Mouse (Mus musculus) MEL (cell line): ENCODE results near the gene Ncs1. TPM values are rescaled to one million over a fixed set of nuclear protein-coding genes. Genes with fewer than 3 reads are reported as not detected.

Experiments used
- DNase-seq: peaks from one replicate; pipeline ENCODE4 v3.0.0; 2011; ENCODE audit warnings: low read depth, low spot score
- H3K27ac ChIP-seq: 2 replicates; pipeline ENCODE4 v1.5.1; 2012; ENCODE audit warnings: low read depth, mild to moderate bottlenecking, control low read depth, low read length, moderate library complexity; ENCODE audit not compliant: control insufficient read depth
- H3K27me3 ChIP-seq, 2 experiments: fragments of 150-350 bp in 1 of 2; sonication (generic) in 1 of 2; 2 replicates each; pipeline ENCODE4 v1.6.1; 2012; ENCODE audit warnings: low read length in 2 of 2, mild to moderate bottlenecking in 2 of 2, improper control_type of control experiment in 1 of 2, moderate library complexity in 1 of 2; ENCODE audit not compliant: insufficient read depth in 2 of 2, control insufficient read depth in 1 of 2
- H3K36me3 ChIP-seq, 2 experiments: 2 replicates each; pipeline ENCODE4 v1.6.1; 2012 to 2014; ENCODE audit warnings: low read length in 2 of 2, improper control_type of control experiment in 1 of 2, inconsistent platforms in 1 of 2, mild to moderate bottlenecking in 1 of 2; ENCODE audit not compliant: insufficient read depth in 2 of 2, control insufficient read depth in 1 of 2
- H3K4me1 ChIP-seq, 2 experiments: fragments of 150-350 bp in 1 of 2; sonication (generic) in 1 of 2; 2 replicates each; pipeline ENCODE4 v1.6.1; 2012; ENCODE audit warnings: low read length in 2 of 2, improper control_type of control experiment in 1 of 2, mild to moderate bottlenecking in 1 of 2; ENCODE audit not compliant: insufficient read depth in 2 of 2, control insufficient read depth in 1 of 2
- H3K4me3 ChIP-seq, 2 experiments: fragments of 150-350 bp in 1 of 2; sonication (generic) in 1 of 2; 2 replicates each; pipeline ENCODE4 v1.5.1; 2012; ENCODE audit warnings: low read depth in 2 of 2, low read length in 2 of 2, mild to moderate bottlenecking in 2 of 2, moderate library complexity in 2 of 2, control low read depth in 1 of 2, improper control_type of control experiment in 1 of 2; ENCODE audit not compliant: control insufficient read depth in 1 of 2, insufficient read depth in 1 of 2
- H3K79me2 ChIP-seq: 2 replicates; pipeline ENCODE4 v1.6.1; 2012; ENCODE audit warnings: mild to moderate bottlenecking, low read length, moderate library complexity; ENCODE audit not compliant: control insufficient read depth, poor library complexity, insufficient read depth
- H3K9ac ChIP-seq: 2 replicates; pipeline ENCODE4 v1.6.1; 2012; ENCODE audit warnings: low read depth, mild to moderate bottlenecking, control low read depth, low read length, moderate library complexity; ENCODE audit not compliant: control insufficient read depth, poor library complexity, severe bottlenecking
- H3K9me3 ChIP-seq: fragments of 150-350 bp; sonication (generic); replicated peaks from 2 replicates; pipeline ENCODE4 v1.6.1; 2012; ENCODE audit warnings: mild to moderate bottlenecking, low read length, improper control_type of control experiment, moderate library complexity; ENCODE audit not compliant: insufficient read depth
- CTCF ChIP-seq, 3 experiments: IDR thresholded peaks in 2 of 3; conservative IDR thresholded peaks in 1 of 3; 2 replicates each; pipeline ENCODE4 v1.5.1; 2011 to 2012; ENCODE audit warnings: low read length in 3 of 3, low read depth in 2 of 3, mild to moderate bottlenecking in 2 of 3, improper control_type of control experiment in 1 of 3, inconsistent platforms in 1 of 3, mixed read lengths in 1 of 3, moderate library complexity in 1 of 3; ENCODE audit not compliant: control insufficient read depth in 1 of 3, insufficient read depth in 1 of 3, poor library complexity in 1 of 3, severe bottlenecking in 1 of 3
- E2F4 ChIP-seq: IDR thresholded peaks from 2 replicates; pipeline ENCODE4 v1.6.1; 2011; ENCODE audit warnings: low read depth, low read length, improper control_type of control experiment, borderline replicate concordance
- ETS1 ChIP-seq: IDR thresholded peaks from 2 replicates; pipeline ENCODE4 v1.6.1; 2012; ENCODE audit warnings: low read depth, mild to moderate bottlenecking, inconsistent platforms, low read length, improper control_type of control experiment, moderate library complexity
- MAZ ChIP-seq: IDR thresholded peaks from 2 replicates; pipeline ENCODE4 v1.6.1; 2012; ENCODE audit warnings: low read depth, mild to moderate bottlenecking, inconsistent platforms, low read length, improper control_type of control experiment
- MEF2A ChIP-seq: IDR thresholded peaks from 2 replicates; pipeline ENCODE4 v1.6.1; 2014; ENCODE audit warnings: low read depth, mild to moderate bottlenecking, inconsistent platforms, low read length, improper control_type of control experiment; ENCODE audit not compliant: poor library complexity, insufficient replicate concordance, severe bottlenecking; ENCODE audit errors: extremely low read depth
- MXI1 ChIP-seq: IDR thresholded peaks from 2 replicates; pipeline ENCODE4 v1.6.1; 2011; ENCODE audit warnings: mild to moderate bottlenecking, low read depth, low read length, improper control_type of control experiment
- MYC ChIP-seq: IDR thresholded peaks from 2 replicates; pipeline ENCODE4 v1.6.1; 2011; ENCODE audit warnings: low read depth, mild to moderate bottlenecking, low read length, improper control_type of control experiment, moderate library complexity
- NRF1 ChIP-seq: IDR thresholded peaks from 2 replicates; pipeline ENCODE4 v1.6.1; 2014; ENCODE audit warnings: low read depth, mild to moderate bottlenecking, inconsistent platforms, low read length, improper control_type of control experiment, moderate library complexity; ENCODE audit not compliant: poor library complexity, insufficient read depth, severe bottlenecking
- POLR2A ChIP-seq, 2 experiments: IDR thresholded peaks; 2 replicates each; pipeline ENCODE4 v1.6.1; 2011 to 2012; ENCODE audit warnings: low read length in 2 of 2, mild to moderate bottlenecking in 2 of 2, control low read depth in 1 of 2, improper control_type of control experiment in 1 of 2, low read depth in 1 of 2, moderate library complexity in 1 of 2; ENCODE audit not compliant: control insufficient read depth in 1 of 2, insufficient read depth in 1 of 2, poor library complexity in 1 of 2
- POLR2AphosphoS5 ChIP-seq: IDR thresholded peaks from 2 replicates; pipeline ENCODE4 v1.6.1; 2012; ENCODE audit warnings: low read depth, borderline replicate concordance, mild to moderate bottlenecking, inconsistent platforms, low read length, moderate library complexity, mixed read lengths
- SIN3A ChIP-seq: IDR thresholded peaks from 2 replicates; pipeline ENCODE4 v1.6.1; 2012; ENCODE audit warnings: low read length, improper control_type of control experiment, inconsistent platforms
- TAL1 ChIP-seq: IDR thresholded peaks from 2 replicates; pipeline ENCODE4 v1.6.1; 2012; ENCODE audit warnings: mild to moderate bottlenecking, inconsistent platforms, low read length, moderate library complexity, mixed read lengths
- ZMIZ1 ChIP-seq: IDR thresholded peaks from 2 replicates; pipeline ENCODE4 v1.6.1; 2012; ENCODE audit warnings: low read depth, mild to moderate bottlenecking, inconsistent platforms, low read length, improper control_type of control experiment, moderate library complexity
- polyA plus RNA-seq, 2 experiments: library from polyadenylated mRNA; stranded (reverse) in 1 of 2; unstranded in 1 of 2; fragments of >175 nt in 1 of 2; fragments of >200 nt in 1 of 2; gene quantifications; 2 replicates each; pipeline versions ENCODE4 v1.2.1 to v1.2.4; 2012; ENCODE audit warnings: low replicate concordance in 2 of 2, low read depth in 1 of 2; ENCODE audit not compliant: insufficient read length in 2 of 2, insufficient read depth in 1 of 2, missing spikeins in 1 of 2
- total RNA-seq: library from RNA; depleted of rRNA; stranded (reverse); fragments of 300-350 nt; gene quantifications from 2 replicates; pipeline ENCODE4 v1.2.3, GENCODE M21; 2012

Ncs1 gene
- total and polyA plus RNA-seq, 3 experiments = 14.5 to 17.6 TPM; not detected in 1

GRCm38 (mm10) chr2:31271071-31271470, 25.4 kb downstream of the Ncs1 start:
- no peak for TF ChIP-seq MXI1
- TF ChIP-seq CTCF (IDR thresholded peaks at IDR 0.05 in 2 of 3, conservative IDR thresholded peaks at IDR 0.05 in 1 of 3; ENCODE audit: control insufficient read depth in 1 of 3, insufficient read depth in 1 of 3, low read depth in 2 of 3, low read length in 3 of 3, poor library complexity in 1 of 3, severe bottlenecking in 1 of 3) = peak in 1 of 3 experiments; percentile 11; a peak in 2 of 6 replicates
- TF ChIP-seq, all 39 proteins: peak for 1
- H3K27ac ChIP-seq = no peak overlapping the region
- H3K4me1 ChIP-seq = no peaks in the 10 kb centered on the region
- DNase-seq = no peak
- no peak overlapping the region for H3K9ac ChIP-seq
- H3K27me3 ChIP-seq = no peaks in the 10 kb centered on the region
- H3K9me3 ChIP-seq = no peaks in the 10 kb centered on the region
- no peak overlapping the region for H3K4me3 ChIP-seq
- no peaks in the 10 kb centered on the region for H3K36me3 ChIP-seq
- H3K79me2 ChIP-seq = no peaks in the 10 kb centered on the region

GRCm38 (mm10) chr2:31274993-31275392, 29.4 kb downstream of the Ncs1 start:
- H3K4me3 ChIP-seq = no peak overlapping the region
- H3K79me2 ChIP-seq = no peaks in the 10 kb centered on the region
- H3K36me3 ChIP-seq = no peaks in the 10 kb centered on the region
- no peaks in the 10 kb centered on the region for H3K27me3 ChIP-seq
- H3K4me1 ChIP-seq = no peaks in the 10 kb centered on the region
- no peak overlapping the region for H3K9ac ChIP-seq
- no peak for DNase-seq
- no peak overlapping the region for H3K27ac ChIP-seq
- TF ChIP-seq MXI1 = no peak
- no peaks in the 10 kb centered on the region for H3K9me3 ChIP-seq

- H3K36me3 ChIP-seq = no peaks in the 10 kb centered on the region
- no peaks in the 10 kb centered on the region for H3K79me2 ChIP-seq
- TF ChIP-seq SIN3A = no peak
- TF ChIP-seq NRF1 = no peak
- no peak for TF ChIP-seq ETS1
- TF ChIP-seq TAL1 = no peak
- TF ChIP-seq MEF2A = no peak
- no peak for TF ChIP-seq MAZ
- TF ChIP-seq MYC = no peak
- TF ChIP-seq POLR2AphosphoS5 = no peak
- TF ChIP-seq ZMIZ1 = no peak
- no peak for TF ChIP-seq POLR2A (IDR thresholded peaks at IDR 0.05; ENCODE audit: control insufficient read depth in 1 of 2, insufficient read depth in 1 of 2, low read depth in 1 of 2, low read length in 2 of 2, poor library complexity in 1 of 2)
- TF ChIP-seq E2F4 = no peak
- no peak overlapping the region for H3K4me3 ChIP-seq
- no peak overlapping the region for H3K27ac ChIP-seq
- H3K9me3 ChIP-seq = no peaks in the 10 kb centered on the region
- no peak overlapping the region for H3K9ac ChIP-seq
- H3K4me1 ChIP-seq = no peaks in the 10 kb centered on the region
- no peaks in the 10 kb centered on the region for H3K27me3 ChIP-seq
- no peak for DNase-seq
These were observed 32.2 kb downstream of the Ncs1 start for GRCm38 (mm10) chr2:31277810-31278209.
